Mouse (Mus musculus) G1E (cell line): Measurements from ENCODE around the gene Rprd1b.

Experiments used
- CTCF ChIP-seq: IDR thresholded peaks from 2 replicates; pipeline ENCODE4 v1.5.1; 2012; ENCODE audit warnings: low read depth, low read length, inconsistent platforms, mixed read lengths
- GATA1 ChIP-seq: IDR thresholded peaks from 2 replicates; pipeline ENCODE4 v1.6.1; 2012; ENCODE audit warnings: borderline replicate concordance, low read length, inconsistent platforms, mixed read lengths
- POLR2AphosphoS5 ChIP-seq: IDR thresholded peaks from 2 replicates; pipeline ENCODE4 v1.6.1; 2012; ENCODE audit warnings: low read depth, low read length, inconsistent platforms; ENCODE audit not compliant: insufficient replicate concordance
- TAL1 ChIP-seq: conservative IDR thresholded peaks from 2 replicates; pipeline ENCODE4 v1.6.1; 2012; ENCODE audit warnings: low read depth, low read length, inconsistent platforms, mixed read lengths

DNA sequence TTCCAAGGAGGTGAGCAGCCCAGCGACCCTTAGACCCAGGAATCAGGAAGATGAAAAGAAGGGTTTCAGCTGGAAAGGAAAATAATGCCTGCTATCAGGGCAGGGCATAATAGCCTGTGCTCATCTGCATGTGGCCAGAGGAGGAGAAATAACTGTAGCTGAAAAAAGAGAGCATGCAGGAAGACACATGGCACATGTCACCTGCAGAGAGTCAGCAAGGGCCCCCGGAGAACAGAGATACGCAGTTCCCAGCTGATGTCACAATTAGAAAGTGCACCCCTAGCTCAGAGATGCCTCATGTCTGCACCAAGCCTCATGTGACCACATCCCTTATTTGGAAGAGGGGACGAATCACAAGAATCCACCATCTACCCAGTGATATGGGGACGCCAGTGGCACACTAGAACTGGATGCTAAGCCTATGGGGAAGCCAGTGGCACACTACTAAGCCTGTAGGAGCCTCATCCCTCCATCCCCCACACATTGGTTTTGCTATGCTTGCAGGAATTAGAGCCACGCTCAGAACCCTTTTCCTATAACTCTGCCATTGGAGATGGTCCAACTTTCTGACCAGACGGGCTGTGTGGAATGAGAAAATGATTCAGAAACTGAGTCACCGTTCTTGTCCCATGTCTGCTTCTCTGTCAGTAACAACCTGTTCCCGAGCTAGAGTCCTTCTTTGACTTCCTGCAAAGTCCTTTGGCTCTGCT is 139.4 kb downstream of the Rprd1b start:
- TF ChIP-seq GATA1 (no peak), CTCF (no peak), POLR2AphosphoS5 (no peak), TAL1 (no peak)
